Mouse (Mus musculus) olfactory bulb, adult 2 months (tissue): ENCODE results near the gene Trip6.

Experiments
- CTCF ChIP-seq: fragments of 200-500 bp; IDR thresholded peaks from 2 replicates; pipeline ENCODE4 v1.5.1; 2012; ENCODE audit warnings: low read depth, mild to moderate bottlenecking, low read length, moderate library complexity; ENCODE audit not compliant: insufficient read depth
- POLR2A ChIP-seq: fragments of 200-500 bp; IDR thresholded peaks from 2 replicates; pipeline ENCODE4 v1.6.1; 2012; ENCODE audit warnings: mild to moderate bottlenecking, low read depth, low read length, moderate library complexity; ENCODE audit not compliant: insufficient read depth

- no peak for TF ChIP-seq CTCF
- TF ChIP-seq POLR2A, result no peak
Observed at GRCm38 (mm10) chr5:137294744-137295093, 19.5 kb downstream of the Trip6 start.
